Mouse (Mus musculus): Measurements from ENCODE around the gene Tmem247.

DNA sequence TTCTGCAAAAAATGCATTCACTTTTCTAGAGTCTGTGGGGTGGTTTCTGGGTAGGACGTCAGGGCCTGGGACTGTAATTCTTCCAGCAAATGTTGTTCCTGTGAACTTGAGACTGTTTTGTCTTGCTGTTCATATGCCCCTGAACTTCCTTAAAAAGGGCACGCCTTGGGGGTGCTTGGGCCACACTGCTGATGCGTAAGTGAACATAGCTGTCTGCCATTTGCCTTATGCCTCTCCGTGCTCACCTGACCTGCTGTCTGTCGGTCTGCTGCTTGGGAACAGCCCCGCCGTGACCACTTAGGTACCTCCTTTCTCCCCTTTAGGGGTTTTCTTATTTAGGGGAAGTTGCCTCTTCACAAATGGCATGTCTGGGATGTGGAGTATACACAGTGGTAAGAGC, 54.7 kb downstream of the Tmem247 start:
- TF ChIP-seq CTCF (IDR thresholded peaks at IDR 0.05; ENCODE audit: low read depth, low read length) (no peak), TAL1 (conservative IDR thresholded peaks at IDR 0.05; ENCODE audit: low read depth, low read length) (no peak), GATA1 (IDR thresholded peaks at IDR 0.05; ENCODE audit: borderline replicate concordance, low read length) (no peak), GATA2 (IDR thresholded peaks at IDR 0.05; ENCODE audit: borderline replicate concordance, low read depth, low read length) (no peak)
